Mouse (Mus musculus) adrenal gland, postnatal 36 days (tissue): ENCODE measurements around the gene Hist1h2ad. TPM values are rescaled to one million over a fixed set of nuclear protein-coding genes. Genes with fewer than 3 reads are reported as not detected.
"Not testable (repeated sequence)": the region's sequence is repeated elsewhere in the genome, so short reads cannot be mapped to it uniquely, and the experiment has no call there.

Experiments
- DNase-seq, 2 experiments: peaks; one replicate each; pipeline ENCODE4 v3.0.0; 2021; ENCODE audit warnings: mixed read lengths in 1 of 2
- total RNA-seq, 2 experiments: library from RNA; stranded (reverse); gene quantifications; 2 replicates each; pipeline ENCODE4 v1.2.3; 2021

Hist1h2ad gene
- total RNA-seq, 2 experiments from 2014 or later = 8.1 to 13.6 TPM

DNA sequence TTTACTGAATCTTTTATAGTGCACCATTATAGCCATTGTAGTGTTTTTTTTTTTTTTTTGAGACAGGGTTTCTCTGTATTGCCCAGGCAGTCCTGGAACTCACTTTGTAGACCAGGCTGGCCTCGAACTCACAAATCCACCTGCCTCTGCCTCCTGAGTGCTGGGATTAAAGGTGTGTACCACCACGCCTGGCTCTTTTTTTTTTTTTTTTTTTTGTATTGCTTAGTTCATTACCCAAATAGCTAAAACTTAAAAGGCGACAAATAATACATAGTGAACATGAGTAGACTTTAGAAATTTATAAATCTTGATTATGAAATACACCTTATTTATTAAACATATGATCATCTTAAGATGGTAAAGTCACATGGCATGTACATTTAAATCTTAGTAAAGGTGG lies 32.7 kb upstream of the Hist1h2ad start:
- DNase-seq = no peak

GRCm38 (mm10) chr13:23542225-23542980 lies 31.8 kb upstream of the Hist1h2ad start:
- DNase-seq = not testable (repeated sequence)

DNA sequence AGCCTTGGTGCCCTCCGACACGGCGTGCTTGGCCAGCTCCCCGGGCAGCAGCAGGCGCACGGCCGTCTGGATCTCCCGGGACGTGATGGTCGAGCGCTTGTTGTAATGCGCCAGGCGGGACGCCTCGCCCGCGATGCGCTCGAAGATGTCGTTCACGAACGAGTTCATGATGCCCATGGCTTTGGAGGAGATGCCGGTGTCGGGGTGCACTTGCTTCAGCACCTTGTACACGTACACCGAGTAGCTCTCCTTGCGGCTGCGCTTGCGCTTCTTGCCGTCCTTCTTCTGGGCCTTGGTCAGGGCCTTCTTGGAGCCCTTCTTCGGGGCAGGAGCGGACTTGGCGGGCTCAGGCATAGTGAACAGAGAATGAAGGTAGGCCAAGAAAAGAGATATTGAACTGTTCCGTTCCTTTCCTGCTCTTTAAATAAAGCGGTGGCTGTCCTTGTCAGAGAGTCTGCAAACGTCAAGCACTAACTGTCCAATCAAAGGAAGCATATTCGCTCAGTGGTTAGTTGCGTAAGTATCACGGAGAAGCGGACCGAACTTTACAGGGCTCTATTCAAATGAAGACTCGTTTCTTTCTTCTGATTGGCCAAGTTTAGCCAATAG lies 31.1 kb upstream of the Hist1h2ad start, which contains the start of gene Hist1h2bh:
Gene Hist1h2bh (minus strand): TSS at position 394 of the 609 bp plus-strand sequence.
- peak; percentile 59 to 71 for DNase-seq

DNA sequence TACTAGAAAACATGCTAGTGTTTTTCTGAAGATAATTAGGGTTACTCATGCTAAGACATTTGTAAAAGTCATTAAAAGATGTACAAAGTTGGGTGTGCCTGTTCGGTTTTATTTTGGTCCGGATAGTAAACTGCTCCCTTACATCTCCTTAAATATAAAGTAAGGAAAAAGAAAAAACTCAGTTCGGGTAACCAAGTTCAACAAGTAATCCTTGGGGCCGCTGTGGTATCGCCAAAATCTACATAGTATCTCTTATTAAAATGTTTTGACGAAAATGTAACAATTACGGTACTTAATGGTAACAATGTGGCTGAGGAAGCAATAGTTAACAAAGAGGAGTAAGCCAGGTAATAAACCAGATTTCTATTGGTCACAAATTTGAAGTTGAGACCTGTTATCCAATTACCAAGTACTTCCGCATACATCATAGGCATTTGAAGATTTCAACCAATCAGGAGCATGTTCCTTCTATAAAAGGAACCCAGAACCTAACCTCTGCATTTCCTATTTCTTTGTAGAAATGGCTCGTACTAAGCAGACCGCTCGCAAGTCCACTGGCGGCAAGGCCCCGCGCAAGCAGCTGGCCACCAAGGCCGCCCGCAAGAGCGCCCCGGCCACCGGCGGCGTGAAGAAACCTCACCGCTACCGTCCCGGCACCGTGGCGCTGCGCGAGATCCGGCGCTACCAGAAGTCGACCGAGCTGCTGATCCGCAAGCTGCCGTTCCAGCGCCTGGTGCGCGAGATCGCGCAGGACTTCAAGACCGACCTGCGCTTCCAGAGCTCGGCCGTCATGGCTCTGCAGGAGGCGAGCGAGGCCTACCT lies 30.0 kb upstream of the Hist1h2ad start, which contains the start of gene Hist1h3f:
Gene Hist1h3f (plus strand): TSS at position 88 of the 822 bp plus-strand sequence.
- peak; percentile 66 to 70 for DNase-seq

DNA sequence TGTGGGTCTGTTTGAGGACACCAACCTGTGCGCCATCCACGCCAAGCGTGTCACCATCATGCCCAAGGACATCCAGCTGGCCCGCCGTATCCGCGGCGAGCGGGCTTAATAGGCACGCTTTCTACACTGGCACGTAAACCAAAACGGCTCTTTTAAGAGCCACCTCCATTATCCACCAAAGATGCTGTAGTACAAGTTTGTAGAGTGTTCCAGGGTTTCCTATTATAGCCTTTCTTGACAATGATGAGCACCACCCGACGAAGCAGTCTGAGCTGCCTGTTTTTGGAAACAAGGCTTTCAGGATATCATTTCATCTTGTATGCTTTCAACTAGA lies 29.4 kb upstream of the Hist1h2ad start:
- peak in 1 of 2 experiments; percentile 19 for DNase-seq

DNA sequence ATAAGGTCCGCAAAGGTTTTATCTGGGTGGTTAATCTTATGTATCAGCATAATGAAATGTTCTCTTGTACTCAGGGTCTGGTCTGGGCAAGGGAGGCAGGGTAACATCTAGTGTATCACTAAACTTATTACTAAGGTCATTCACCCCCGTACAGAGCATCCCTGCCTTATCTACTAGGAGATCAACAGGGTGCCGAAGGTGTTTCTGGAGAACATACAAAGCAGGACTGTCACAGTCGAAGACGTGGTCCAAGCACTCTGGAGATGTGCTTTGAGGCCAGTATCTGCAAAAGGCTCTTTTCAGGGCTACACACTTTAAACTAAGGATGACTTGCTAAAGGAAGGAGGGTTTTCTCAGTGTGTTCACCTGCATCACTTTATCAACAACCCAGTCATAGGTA lies 27.5 kb upstream of the Hist1h2ad start:
- DNase-seq = no peak

DNA sequence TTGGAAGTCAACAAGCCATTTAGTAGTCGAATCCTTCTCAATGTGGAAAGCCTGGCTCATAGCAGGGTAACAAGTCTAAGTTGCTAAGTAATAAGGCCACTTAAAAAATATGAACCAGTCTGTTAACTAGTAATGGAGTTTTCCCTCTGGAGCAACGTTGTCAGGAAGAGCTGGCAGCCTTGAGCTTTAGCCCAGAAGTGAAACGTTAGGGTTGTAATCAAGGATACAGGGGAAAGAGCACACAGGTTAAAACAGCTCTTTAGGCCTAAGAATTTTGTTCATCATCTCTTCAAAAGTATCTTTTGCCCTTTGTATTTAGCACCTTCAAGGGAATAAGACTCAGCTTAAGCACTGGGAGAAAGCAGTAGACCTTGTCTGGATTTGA lies 23.4 kb upstream of the Hist1h2ad start:
- DNase-seq = no peak

- peak; percentile 84 to 86 for DNase-seq
These were observed 22.9 kb upstream of the Hist1h2ad start, which contains the start of gene Hist1h4f for GRCm38 (mm10) chr13:23551146-23551834. Gene Hist1h4f (minus strand): TSS chr13:23551648.

GRCm38 (mm10) chr13:23551931-23552914 lies 22.0 kb upstream of the Hist1h2ad start:
- no peak for DNase-seq

GRCm38 (mm10) chr13:23552962-23553361 lies 21.2 kb upstream of the Hist1h2ad start, which contains the start of gene Hist1h1d:
Gene Hist1h1d (plus strand): TSS chr13:23553262.
- DNase-seq = no peak

- no peak for DNase-seq
These were observed 19.8 kb upstream of the Hist1h2ad start for GRCm38 (mm10) chr13:23554393-23554792.

GRCm38 (mm10) chr13:23554925-23555838 lies 19.0 kb upstream of the Hist1h2ad start:
- peak; percentile 80 to 81 for DNase-seq

DNA sequence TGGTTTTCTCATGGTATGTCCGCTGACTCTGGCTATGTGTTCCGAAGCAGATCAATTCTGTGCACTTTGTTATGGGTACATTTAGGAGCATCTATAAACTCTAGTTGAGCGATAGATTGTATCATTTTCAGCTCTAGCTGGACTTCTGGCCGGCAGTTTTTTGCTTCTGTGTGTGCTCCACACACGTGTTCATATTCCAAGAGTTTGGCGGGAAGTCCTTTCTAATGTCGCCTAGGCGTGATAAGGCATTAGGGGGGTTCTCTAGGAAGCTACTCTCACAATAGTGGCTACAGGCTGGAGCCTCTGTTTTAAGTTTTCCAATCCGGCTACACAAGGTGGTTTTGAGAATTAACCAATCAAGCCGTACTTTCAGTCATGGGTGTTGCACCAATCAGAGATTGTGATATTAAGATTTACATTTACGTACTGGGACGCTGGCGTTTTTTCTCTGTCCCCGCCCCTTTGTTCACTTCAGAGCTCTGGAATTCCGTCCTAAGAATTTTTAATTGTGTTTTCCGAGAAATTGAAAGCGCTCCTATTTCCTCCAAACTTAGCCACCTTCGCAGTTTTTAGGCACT lies 18.3 kb upstream of the Hist1h2ad start:
- DNase-seq = peak; percentile 45 to 61

DNA sequence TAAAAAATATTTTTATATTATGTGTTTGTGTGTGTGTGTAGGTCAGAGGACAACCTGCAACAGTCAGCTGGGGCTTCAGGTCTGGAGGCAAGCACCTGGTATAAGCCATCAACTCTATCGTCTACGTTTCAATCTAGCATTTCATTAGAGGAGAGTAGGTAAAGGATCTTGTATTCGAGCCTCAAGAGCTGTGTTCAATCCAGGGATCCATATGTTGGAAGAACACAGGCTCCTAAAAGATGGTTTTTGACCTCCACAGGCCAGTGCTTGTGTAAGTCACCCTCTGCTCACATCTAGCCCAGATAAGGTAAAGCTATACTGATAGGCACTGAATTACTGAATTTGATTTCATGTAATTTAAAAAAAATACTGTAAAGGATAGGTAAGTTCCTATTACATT lies 17.3 kb upstream of the Hist1h2ad start:
- DNase-seq = no peak

GRCm38 (mm10) chr13:23560699-23561098 lies 13.5 kb upstream of the Hist1h2ad start:
- not testable (repeated sequence) for DNase-seq

DNA sequence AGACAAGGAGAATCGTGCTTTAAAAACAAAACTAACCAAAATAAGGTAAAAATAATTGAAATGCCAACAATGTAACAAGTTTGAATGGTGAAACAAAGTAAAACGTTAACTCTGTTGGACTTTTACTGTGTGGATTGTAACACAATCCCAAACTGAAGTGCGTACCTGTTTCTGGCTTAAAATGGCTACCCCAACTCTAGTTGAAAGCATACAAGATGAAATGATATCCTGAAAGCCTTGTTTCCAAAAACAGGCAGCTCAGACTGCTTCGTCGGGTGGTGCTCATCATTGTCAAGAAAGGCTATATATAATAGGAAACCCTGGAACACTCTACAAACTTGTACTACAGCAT lies 12.7 kb upstream of the Hist1h2ad start:
- not testable (repeated sequence) for DNase-seq

- DNase-seq = peak; percentile 91 to 92
These were observed 12.1 kb upstream of the Hist1h2ad start, which contains the start of gene Hist1h3e for GRCm38 (mm10) chr13:23561883-23562659. Gene Hist1h3e (minus strand): TSS chr13:23562369.
